Mouse (Mus musculus) testis, adult 2 months (tissue): ENCODE results near the gene Cyb5b.

ENCODE experiments used
- CTCF ChIP-seq: fragments of 200-500 bp; IDR thresholded peaks from 2 replicates; pipeline ENCODE4 v1.5.1; 2012; ENCODE audit warnings: low read depth, mild to moderate bottlenecking, inconsistent platforms, low read length, moderate library complexity; ENCODE audit not compliant: control insufficient read depth, insufficient read depth, insufficient replicate concordance
- POLR2A ChIP-seq: fragments of 200-500 bp; IDR thresholded peaks from 2 replicates; pipeline ENCODE4 v1.6.1; 2012; ENCODE audit warnings: low read depth, mild to moderate bottlenecking, inconsistent platforms, low read length, moderate library complexity; ENCODE audit not compliant: control insufficient read depth

- TF ChIP-seq CTCF = no peak
- no peak for TF ChIP-seq POLR2A
Observed at GRCm38 (mm10) chr8:107129171-107130025, 21.0 kb upstream of the Cyb5b start.
